Mouse (Mus musculus) liver, postnatal 0 days (tissue): ENCODE measurements around the gene Golm1.

Source experiments
- CTCF ChIP-seq: sonication (generic); IDR thresholded peaks from 2 replicates; pipeline ENCODE4 v1.5.1; 2016; ENCODE audit warnings: antibody characterized with exemption, low read depth
- EP300 ChIP-seq: IDR thresholded peaks from 2 replicates; pipeline ENCODE4 v1.6.1; 2016; ENCODE audit warnings: antibody characterized with exemption, low read depth, mild to moderate bottlenecking

DNA sequence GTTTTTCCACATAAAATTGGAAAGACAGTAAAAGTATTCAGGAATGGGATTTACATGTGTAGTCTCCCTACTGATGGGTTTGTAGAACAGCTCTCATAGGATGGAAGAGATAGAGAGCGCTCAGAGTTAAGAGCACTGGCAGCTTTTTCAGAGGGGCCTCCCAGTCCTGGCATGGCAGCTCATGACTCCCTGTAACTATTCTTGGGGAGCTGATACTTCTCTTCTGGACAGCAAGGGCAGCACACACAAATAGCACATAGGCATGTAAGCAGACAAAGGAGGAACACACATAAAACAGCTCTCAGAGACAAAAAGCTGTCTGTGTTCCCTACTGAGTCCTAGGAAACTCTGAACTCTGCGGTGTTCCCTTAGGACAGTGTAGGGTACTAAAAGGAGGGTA, 65.2 kb downstream of the Golm1 start:
- TF ChIP-seq CTCF (no peak), EP300 (no peak)
